Mouse (Mus musculus): ENCODE measurements around the gene Twf1. TPM values are rescaled to one million over a fixed set of nuclear protein-coding genes. Genes with fewer than 3 reads are reported as not detected.

Gene Twf1
- polyA plus RNA-seq, 1 experiment from 2014 or later, result 121 TPM

- peaks cover 27% of the 10 kb centered on the region for H3K36me3 ChIP-seq (ENCODE audit: control insufficient read depth, insufficient read depth)
- 66% methylated on average over 2 of the region's 2 CpGs for WGBS
- H3K27ac ChIP-seq (ENCODE audit: low read depth, low read length), result no peak overlapping the region
- H3K27me3 ChIP-seq (replicated peaks; ENCODE audit: control insufficient read depth, insufficient read depth, low read length), result no peaks in the 10 kb centered on the region
- no peak overlapping the region for H3K4me3 ChIP-seq (ENCODE audit: low read depth, low read length)
- no peak overlapping the region for H3K9ac ChIP-seq (ENCODE audit: low read depth, low read length)
- TF ChIP-seq CTCF (IDR thresholded peaks at IDR 0.05; ENCODE audit: low read depth), result no peak
- H3K4me1 ChIP-seq (replicated peaks; ENCODE audit: control insufficient read depth, insufficient read depth, low read length), result no peaks in the 10 kb centered on the region; the same call in 1 of the 2 replicates
- H3K9me3 ChIP-seq (ENCODE audit: control insufficient read depth), result no peaks in the 10 kb centered on the region
- no peak for ATAC-seq
- no peak overlapping the region for H3K4me2 ChIP-seq (replicated peaks; ENCODE audit: low read depth)
These were observed 24.8 kb downstream of the Twf1 start for GRCm38 (mm10) chr15:94564909-94565308.

DNA sequence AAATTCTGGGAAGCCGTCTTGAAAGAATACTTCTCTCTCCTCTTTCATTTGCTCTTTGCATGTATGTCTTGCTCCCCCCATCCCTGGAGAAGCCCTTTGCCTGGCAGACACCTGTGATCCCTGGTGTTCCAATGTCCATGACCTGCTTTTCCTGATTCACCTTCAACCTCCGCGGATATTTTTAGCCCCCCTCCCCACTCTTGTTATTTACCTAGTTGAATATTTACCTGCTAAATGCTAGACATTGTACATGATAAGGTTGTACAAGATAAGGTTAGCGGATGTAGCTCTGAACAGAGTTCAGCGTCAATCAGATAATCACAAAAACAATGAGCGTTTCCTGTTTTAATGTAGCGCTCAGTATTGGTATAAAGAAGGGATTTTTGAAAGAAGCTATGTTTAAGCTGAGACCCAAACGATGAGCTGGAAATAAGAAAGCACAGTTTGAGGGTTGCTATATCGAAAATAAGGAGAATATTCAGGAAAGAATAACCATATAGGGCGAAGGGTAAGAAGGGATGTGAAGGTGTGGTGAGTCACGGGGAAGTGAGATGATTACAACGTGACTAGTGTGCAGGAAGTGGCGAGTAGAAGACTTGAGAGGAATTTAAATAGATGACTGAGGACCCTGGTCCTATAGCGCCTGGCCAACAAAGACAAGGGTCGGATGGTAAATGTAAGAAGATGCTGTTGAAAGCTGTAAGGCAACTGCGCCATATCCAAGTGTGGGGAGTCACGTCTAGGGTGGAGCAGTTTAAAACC is 30.6 kb downstream of the Twf1 start:
- Histone ChIP-seq H3K27me3 (replicated peaks; ENCODE audit: control insufficient read depth, insufficient read depth, low read length) (no peaks in the 10 kb centered on the region), H3K4me3 (ENCODE audit: low read depth, low read length) (0 out of 2 replicates have a peak overlapping the region, but pooled peaks have one; percentile 4), H3K9ac (ENCODE audit: low read depth, low read length) (no peak overlapping the region), H3K4me2 (replicated peaks; ENCODE audit: low read depth) (peak overlapping the region; percentile 41), H3K27ac (ENCODE audit: low read depth, low read length) (peak overlapping the region; percentile 70), H3K9me3 (ENCODE audit: control insufficient read depth) (no peaks in the 10 kb centered on the region), H3K4me1 (replicated peaks; ENCODE audit: control insufficient read depth, insufficient read depth, low read length) (no peaks in the 10 kb centered on the region), H3K36me3 (ENCODE audit: control insufficient read depth, insufficient read depth) (peaks cover 36% of the 10 kb centered on the region)
- WGBS, result 43% methylated on average over 17 of the region's 17 CpGs
- peak; percentile 85 for ATAC-seq
- TF ChIP-seq CTCF (IDR thresholded peaks at IDR 0.05; ENCODE audit: low read depth), result no peak

- Histone ChIP-seq H3K36me3 (ENCODE audit: control insufficient read depth, insufficient read depth) (peaks cover 44% of the 10 kb centered on the region; the same call in 1 of the 2 replicates), H3K4me3 (ENCODE audit: low read depth, low read length) (no peak overlapping the region), H3K27me3 (replicated peaks; ENCODE audit: control insufficient read depth, insufficient read depth, low read length) (no peaks in the 10 kb centered on the region), H3K9me3 (ENCODE audit: control insufficient read depth) (no peaks in the 10 kb centered on the region), H3K9ac (ENCODE audit: low read depth, low read length) (no peak overlapping the region), H3K4me2 (replicated peaks; ENCODE audit: low read depth) (no peak overlapping the region), H3K27ac (ENCODE audit: low read depth, low read length) (no peak overlapping the region), H3K4me1 (replicated peaks; ENCODE audit: control insufficient read depth, insufficient read depth, low read length) (no peaks in the 10 kb centered on the region)
- WGBS, result 19% methylated on average over 7 of the region's 7 CpGs
- peak; percentile 98 for TF ChIP-seq CTCF (IDR thresholded peaks at IDR 0.05; ENCODE audit: low read depth)
- peak; percentile 58 for ATAC-seq
These were observed 32.2 kb downstream of the Twf1 start for GRCm38 (mm10) chr15:94557442-94557841.

DNA sequence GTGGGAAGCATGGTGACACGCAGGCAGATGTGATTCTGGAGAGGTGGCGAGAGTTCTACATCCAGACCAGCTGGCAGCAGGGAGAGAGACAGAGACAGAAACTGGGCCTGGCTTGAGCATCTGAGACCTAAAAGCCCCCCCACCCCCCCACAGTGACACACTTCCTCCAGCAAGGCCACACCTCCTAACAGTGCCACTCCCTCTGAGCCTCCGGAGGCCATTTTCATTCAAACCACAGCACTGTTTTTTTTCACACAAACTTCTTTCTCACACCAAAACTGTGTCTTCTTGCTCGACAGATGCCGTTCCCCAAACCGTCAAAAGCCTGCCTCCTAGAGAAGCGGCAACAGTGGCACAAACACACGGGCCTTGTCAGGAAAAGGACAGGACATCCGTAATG is 36.2 kb downstream of the Twf1 start:
- TF ChIP-seq CTCF (IDR thresholded peaks at IDR 0.05; ENCODE audit: low read depth), result no peak
- no peaks in the 10 kb centered on the region for H3K27me3 ChIP-seq (replicated peaks; ENCODE audit: control insufficient read depth, insufficient read depth, low read length)
- no peak overlapping the region for H3K27ac ChIP-seq (ENCODE audit: low read depth, low read length)
- H3K9me3 ChIP-seq (ENCODE audit: control insufficient read depth), result no peaks in the 10 kb centered on the region
- H3K36me3 ChIP-seq (ENCODE audit: control insufficient read depth, insufficient read depth), result peaks cover 75% of the 10 kb centered on the region
- no peak for ATAC-seq
- H3K4me2 ChIP-seq (replicated peaks; ENCODE audit: low read depth), result no peak overlapping the region
- no peaks in the 10 kb centered on the region for H3K4me1 ChIP-seq (replicated peaks; ENCODE audit: control insufficient read depth, insufficient read depth, low read length)
- no peak overlapping the region for H3K9ac ChIP-seq (ENCODE audit: low read depth, low read length)
- 95% methylated on average over 9 of the region's 9 CpGs for WGBS
- no peak overlapping the region for H3K4me3 ChIP-seq (ENCODE audit: low read depth, low read length)

DNA sequence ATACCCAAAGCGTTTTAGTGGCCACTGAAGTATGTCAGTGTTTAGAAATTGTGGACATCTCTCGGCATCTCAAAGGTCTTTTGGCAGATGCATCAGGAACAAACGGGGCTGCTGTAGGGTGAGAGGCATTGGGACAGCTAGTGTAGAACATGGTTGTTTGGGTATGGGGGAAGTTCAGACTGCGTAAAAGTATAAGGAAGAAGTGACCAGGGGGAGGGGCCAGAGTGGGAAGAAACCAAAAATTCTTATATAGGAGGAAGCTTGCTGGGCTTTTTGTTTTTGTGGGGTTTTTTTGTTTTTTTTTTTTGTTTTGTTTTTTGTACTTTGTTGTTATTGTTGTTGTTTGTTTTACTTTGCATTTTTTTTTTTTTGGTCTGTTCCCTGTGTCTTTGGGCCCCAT is 44.8 kb downstream of the Twf1 start:
- Histone ChIP-seq H3K4me2 (replicated peaks; ENCODE audit: low read depth) (peak overlapping the region; percentile 76), H3K9ac (ENCODE audit: low read depth, low read length) (no peak overlapping the region), H3K4me1 (replicated peaks; ENCODE audit: control insufficient read depth, insufficient read depth, low read length) (peaks cover 6% of the 10 kb centered on the region; the same call in 1 of the 2 replicates), H3K4me3 (ENCODE audit: low read depth, low read length) (no peak overlapping the region), H3K9me3 (ENCODE audit: control insufficient read depth) (no peaks in the 10 kb centered on the region), H3K36me3 (ENCODE audit: control insufficient read depth, insufficient read depth) (peaks cover 14% of the 10 kb centered on the region), H3K27me3 (replicated peaks; ENCODE audit: control insufficient read depth, insufficient read depth, low read length) (no peaks in the 10 kb centered on the region), H3K27ac (ENCODE audit: low read depth, low read length) (0 out of 2 replicates have a peak overlapping the region, but pooled peaks have one; percentile 94)
- no peak for ATAC-seq
- 71% methylated on average over 4 of the region's 4 CpGs for WGBS
- TF ChIP-seq CTCF (IDR thresholded peaks at IDR 0.05; ENCODE audit: low read depth), result no peak

GRCm38 (mm10) chr15:94544052-94544636 is 45.5 kb downstream of the Twf1 start:
- ATAC-seq, result no peak

More at GRCm38 (mm10) chr15:94544052-94544636, 45.5 kb downstream of the Twf1 start:
- H3K4me2 ChIP-seq (replicated peaks; ENCODE audit: low read depth), result peak overlapping the region; percentile 76
- H3K9me3 ChIP-seq (ENCODE audit: control insufficient read depth), result no peaks in the 10 kb centered on the region
- peaks cover 8% of the 10 kb centered on the region for H3K36me3 ChIP-seq (ENCODE audit: control insufficient read depth, insufficient read depth)
- H3K27me3 ChIP-seq (replicated peaks; ENCODE audit: control insufficient read depth, insufficient read depth, low read length), result no peaks in the 10 kb centered on the region
- TF ChIP-seq CTCF (IDR thresholded peaks at IDR 0.05; ENCODE audit: low read depth), result no peak
- 34% methylated on average over 9 of the region's 9 CpGs for WGBS
- peak overlapping the region; percentile 87 for H3K4me3 ChIP-seq (ENCODE audit: low read depth, low read length)
- peaks cover 6% of the 10 kb centered on the region; the same call in 1 of the 2 replicates for H3K4me1 ChIP-seq (replicated peaks; ENCODE audit: control insufficient read depth, insufficient read depth, low read length)
- H3K9ac ChIP-seq (ENCODE audit: low read depth, low read length), result peak overlapping the region; percentile 68
- H3K27ac ChIP-seq (ENCODE audit: low read depth, low read length), result peak overlapping the region; percentile 94

Measured in intestine, postnatal 0 days (tissue).